Mouse (Mus musculus): ENCODE data around the gene Actr2. TPM values are rescaled to one million over a fixed set of nuclear protein-coding genes. Genes with fewer than 3 reads are reported as not detected.
A peak's percentile ranks its signal among the peaks of the same experiment; 100 is the strongest.
"Not testable (repeated sequence)": the region's sequence is repeated elsewhere in the genome, so short reads cannot be mapped to it uniquely, and the experiment has no call there.

Gene Actr2
- 55.9 and 60.4 TPM in 2 replicates for polyA plus RNA-seq (2012; ENCODE audit: insufficient read depth, insufficient read length, missing spikeins)

- Histone ChIP-seq H3K27ac (replicated peaks; ENCODE audit: low read depth, low read length) (peak within 1 kb of the TSS; percentile 96), H3K4me1 (ENCODE audit: control insufficient read depth, insufficient read depth, insufficient read length, low read length) (peaks cover 10% of the 10 kb centered on the region), H3K4me3 (ENCODE audit: insufficient read depth, low read depth, low read length) (peak within 1 kb of the TSS; percentile 96)
Measured at GRCm38 (mm10) chr11:20112741-20113480, at the start of gene Actr2. TSS of gene Actr2 (minus strand) at chr11:20112913.

GRCm38 (mm10) chr11:20158879-20159278 is 46.2 kb upstream of the Actr2 start:
- no peak overlapping the region for H3K27ac ChIP-seq (replicated peaks; ENCODE audit: low read depth, low read length)
- no peak overlapping the region for H3K4me3 ChIP-seq (ENCODE audit: insufficient read depth, low read depth, low read length)
- H3K4me1 ChIP-seq (ENCODE audit: control insufficient read depth, insufficient read depth, insufficient read length, low read length): no peaks in the 10 kb centered on the region

GRCm38 (mm10) chr11:20153542-20153941 is 40.8 kb upstream of the Actr2 start:
- H3K4me3 ChIP-seq (ENCODE audit: insufficient read depth, low read depth, low read length); H3K27ac ChIP-seq (replicated peaks; ENCODE audit: low read depth, low read length); H3K4me1 ChIP-seq (ENCODE audit: control insufficient read depth, insufficient read depth, insufficient read length, low read length): not testable (repeated sequence)

GRCm38 (mm10) chr11:20152107-20152901 is 39.6 kb upstream of the Actr2 start:
- H3K27ac ChIP-seq (replicated peaks; ENCODE audit: low read depth, low read length): no peak overlapping the region
- no peak overlapping the region for H3K4me3 ChIP-seq (ENCODE audit: insufficient read depth, low read depth, low read length)

GRCm38 (mm10) chr11:20151290-20151689 is 38.6 kb upstream of the Actr2 start:
- Histone ChIP-seq H3K27ac (replicated peaks; ENCODE audit: low read depth, low read length) (no peak overlapping the region), H3K4me1 (ENCODE audit: control insufficient read depth, insufficient read depth, insufficient read length, low read length) (no peaks in the 10 kb centered on the region), H3K4me3 (ENCODE audit: insufficient read depth, low read depth, low read length) (no peak overlapping the region)

More at GRCm38 (mm10) chr11:20152107-20152901, 39.6 kb upstream of the Actr2 start:
- no peaks in the 10 kb centered on the region for H3K4me1 ChIP-seq (ENCODE audit: control insufficient read depth, insufficient read depth, insufficient read length, low read length)

GRCm38 (mm10) chr11:20149936-20150335 is 37.2 kb upstream of the Actr2 start:
- no peaks in the 10 kb centered on the region for H3K4me1 ChIP-seq (ENCODE audit: control insufficient read depth, insufficient read depth, insufficient read length, low read length)
- H3K4me3 ChIP-seq (ENCODE audit: insufficient read depth, low read depth, low read length): no peak overlapping the region
- no peak overlapping the region for H3K27ac ChIP-seq (replicated peaks; ENCODE audit: low read depth, low read length)

- H3K4me3 ChIP-seq (ENCODE audit: insufficient read depth, low read depth, low read length): no peak overlapping the region
- H3K4me1 ChIP-seq (ENCODE audit: control insufficient read depth, insufficient read depth, insufficient read length, low read length): no peaks in the 10 kb centered on the region
- no peak overlapping the region for H3K27ac ChIP-seq (replicated peaks; ENCODE audit: low read depth, low read length)
Measured at GRCm38 (mm10) chr11:20145383-20145782, 32.7 kb upstream of the Actr2 start.

GRCm38 (mm10) chr11:20144536-20145263 is 32.0 kb upstream of the Actr2 start:
- no peak overlapping the region for H3K27ac ChIP-seq (replicated peaks; ENCODE audit: low read depth, low read length)
- no peak overlapping the region for H3K4me3 ChIP-seq (ENCODE audit: insufficient read depth, low read depth, low read length)
- H3K4me1 ChIP-seq (ENCODE audit: control insufficient read depth, insufficient read depth, insufficient read length, low read length): no peaks in the 10 kb centered on the region

- H3K27ac ChIP-seq (replicated peaks; ENCODE audit: low read depth, low read length); H3K4me1 ChIP-seq (ENCODE audit: control insufficient read depth, insufficient read depth, insufficient read length, low read length); H3K4me3 ChIP-seq (ENCODE audit: insufficient read depth, low read depth, low read length): not testable (repeated sequence)
Measured at GRCm38 (mm10) chr11:20143687-20144086, 31.0 kb upstream of the Actr2 start.

- Histone ChIP-seq H3K27ac (replicated peaks; ENCODE audit: low read depth, low read length) (no peak overlapping the region), H3K4me1 (ENCODE audit: control insufficient read depth, insufficient read depth, insufficient read length, low read length) (no peaks in the 10 kb centered on the region), H3K4me3 (ENCODE audit: insufficient read depth, low read depth, low read length) (no peak overlapping the region)
Measured at GRCm38 (mm10) chr11:20142516-20142915, 29.8 kb upstream of the Actr2 start.

GRCm38 (mm10) chr11:20140286-20140685 is 27.6 kb upstream of the Actr2 start:
- no peak overlapping the region for H3K4me3 ChIP-seq (ENCODE audit: insufficient read depth, low read depth, low read length)
- H3K4me1 ChIP-seq (ENCODE audit: control insufficient read depth, insufficient read depth, insufficient read length, low read length): no peaks in the 10 kb centered on the region
- no peak overlapping the region for H3K27ac ChIP-seq (replicated peaks; ENCODE audit: low read depth, low read length)

GRCm38 (mm10) chr11:20139711-20140110 is 27.0 kb upstream of the Actr2 start:
- Histone ChIP-seq H3K4me3 (ENCODE audit: insufficient read depth, low read depth, low read length) (no peak overlapping the region), H3K27ac (replicated peaks; ENCODE audit: low read depth, low read length) (no peak overlapping the region), H3K4me1 (ENCODE audit: control insufficient read depth, insufficient read depth, insufficient read length, low read length) (no peaks in the 10 kb centered on the region)

- Histone ChIP-seq H3K27ac (replicated peaks; ENCODE audit: low read depth, low read length) (no peak overlapping the region), H3K4me3 (ENCODE audit: insufficient read depth, low read depth, low read length) (no peak overlapping the region), H3K4me1 (ENCODE audit: control insufficient read depth, insufficient read depth, insufficient read length, low read length) (no peaks in the 10 kb centered on the region)
Measured at GRCm38 (mm10) chr11:20138498-20139208, 25.9 kb upstream of the Actr2 start.

GRCm38 (mm10) chr11:20137872-20138271 is 25.2 kb upstream of the Actr2 start:
- no peak overlapping the region for H3K27ac ChIP-seq (replicated peaks; ENCODE audit: low read depth, low read length)
- H3K4me3 ChIP-seq (ENCODE audit: insufficient read depth, low read depth, low read length): no peak overlapping the region
- no peaks in the 10 kb centered on the region for H3K4me1 ChIP-seq (ENCODE audit: control insufficient read depth, insufficient read depth, insufficient read length, low read length)

GRCm38 (mm10) chr11:20136314-20136713 is 23.6 kb upstream of the Actr2 start:
- no peaks in the 10 kb centered on the region for H3K4me1 ChIP-seq (ENCODE audit: control insufficient read depth, insufficient read depth, insufficient read length, low read length)
- no peak overlapping the region for H3K27ac ChIP-seq (replicated peaks; ENCODE audit: low read depth, low read length)
- no peak overlapping the region for H3K4me3 ChIP-seq (ENCODE audit: insufficient read depth, low read depth, low read length)
